Mouse (Mus musculus) intestine, embryonic 15.5 days (tissue): ENCODE results near the gene Mrps33. TPM values are rescaled to one million over a fixed set of nuclear protein-coding genes. Genes with fewer than 3 reads are reported as not detected.

Experiments used
- ATAC-seq: fragments of 200-750 bp; cut with Nextera tagmentation; 2 replicates; pipeline ENCODE4 v1.8.0; 2017; ENCODE audit warnings: moderate TSS enrichment, moderate library complexity
- H3K27ac ChIP-seq: fragments of 300-500 bp; sonication (generic); 2 replicates; pipeline ENCODE4 v1.5.1; 2015; ENCODE audit warnings: mild to moderate bottlenecking, inconsistent platforms
- H3K27me3 ChIP-seq: fragments of 300-500 bp; sonication (generic); replicated peaks from 2 replicates; pipeline ENCODE4 v1.6.1; 2015; ENCODE audit warnings: inconsistent platforms
- H3K36me3 ChIP-seq: fragments of 300-500 bp; sonication (generic); 2 replicates; pipeline ENCODE4 v1.6.1; 2015; ENCODE audit warnings: inconsistent platforms
- H3K4me1 ChIP-seq: fragments of 300-500 bp; sonication (generic); replicated peaks from 2 replicates; pipeline ENCODE4 v1.6.1; 2015; ENCODE audit warnings: inconsistent platforms
- H3K4me2 ChIP-seq: fragments of 300-500 bp; sonication (generic); replicated peaks from 2 replicates; pipeline ENCODE4 v1.6.1; 2015; ENCODE audit warnings: mild to moderate bottlenecking, inconsistent platforms
- H3K4me3 ChIP-seq: fragments of 300-500 bp; sonication (generic); replicated peaks from 2 replicates; pipeline ENCODE4 v1.5.1; 2015; ENCODE audit warnings: inconsistent platforms
- H3K9ac ChIP-seq: fragments of 300-500 bp; sonication (generic); 2 replicates; pipeline ENCODE4 v1.6.1; 2015; ENCODE audit warnings: inconsistent platforms
- H3K9me3 ChIP-seq: fragments of 300-500 bp; sonication (generic); 2 replicates; pipeline ENCODE4 v1.6.1; 2016; ENCODE audit warnings: inconsistent platforms
- WGBS: fragments of 180-500 bp; shearing (Covaris S2); methylation state at CpG from one replicate; pipeline ENCODE4 v1.1.7; 2015; 5-methylcytosine and 5-hydroxymethylcytosine counted together
- polyA plus RNA-seq: library from polyadenylated mRNA; unstranded; fragments of >200 nt; fragmentation: Nextera tagmentation; extraction: Ambion mirVana; gene quantifications from 2 replicates; pipeline ENCODE4 v1.2.1, GENCODE M21; 2015

The Mrps33 gene
- polyA plus RNA-seq, 1 experiment from 2014 or later: 192 TPM

DNA sequence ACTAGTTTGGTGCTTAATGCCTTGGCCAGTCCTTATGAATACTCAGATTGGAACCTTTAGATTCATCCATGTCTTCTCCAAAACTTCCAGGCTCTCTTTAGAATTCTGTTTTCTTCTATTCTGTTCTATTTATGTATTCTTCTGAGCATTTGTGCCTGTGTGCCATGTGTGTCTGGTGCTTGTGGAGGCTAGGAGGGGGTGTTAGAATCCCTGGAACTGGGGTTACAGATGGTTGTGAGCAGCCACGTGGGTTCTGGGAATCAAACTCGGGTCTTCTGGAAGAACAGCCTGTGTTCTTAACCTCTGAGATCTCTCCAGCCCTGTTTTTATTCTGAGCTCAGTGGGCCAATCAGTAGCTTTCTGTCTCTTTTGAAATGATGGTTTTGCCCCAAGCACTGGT, 13.7 kb downstream of the Mrps33 start:
- no peak overlapping the region for H3K4me2 ChIP-seq
- H3K27ac ChIP-seq: no peak overlapping the region
- no peak overlapping the region for H3K9ac ChIP-seq
- 67% methylated on average over 2 of the region's 2 CpGs for WGBS
- ATAC-seq: no peak
- H3K36me3 ChIP-seq: peaks cover 4% of the 10 kb centered on the region; the same call in 1 of the 2 replicates
- no peaks in the 10 kb centered on the region for H3K9me3 ChIP-seq
- no peak overlapping the region for H3K4me3 ChIP-seq
- H3K27me3 ChIP-seq: no peaks in the 10 kb centered on the region
- no peaks in the 10 kb centered on the region for H3K4me1 ChIP-seq

DNA sequence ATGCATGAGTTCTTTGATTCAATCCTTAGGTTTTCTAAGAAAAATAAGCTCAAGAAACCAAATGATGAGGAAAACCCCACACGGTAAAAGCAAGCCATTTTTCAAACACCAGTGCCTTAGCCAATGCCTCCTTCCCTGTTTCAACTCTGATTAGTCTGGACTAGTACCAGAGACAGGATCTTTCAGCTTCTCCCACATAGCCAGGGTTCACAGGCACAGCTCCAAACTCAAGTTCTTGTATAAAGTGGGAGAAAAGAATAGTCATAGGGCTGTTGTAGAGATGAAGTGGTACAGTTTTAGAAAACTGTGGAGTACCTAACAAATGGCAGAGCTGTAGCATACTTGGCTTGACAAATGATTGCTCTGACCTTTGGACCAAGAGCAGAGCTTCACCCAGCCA, 14.6 kb downstream of the Mrps33 start:
- Histone ChIP-seq H3K4me3 (no peak overlapping the region), H3K4me2 (no peak overlapping the region), H3K36me3 (peaks cover 4% of the 10 kb centered on the region; the same call in 1 of the 2 replicates), H3K27ac (no peak overlapping the region), H3K27me3 (no peaks in the 10 kb centered on the region), H3K9me3 (no peaks in the 10 kb centered on the region), H3K4me1 (no peaks in the 10 kb centered on the region), H3K9ac (no peak overlapping the region)
- ATAC-seq: no peak
- WGBS: 79% methylated on average over 1 of the region's 1 CpGs

DNA sequence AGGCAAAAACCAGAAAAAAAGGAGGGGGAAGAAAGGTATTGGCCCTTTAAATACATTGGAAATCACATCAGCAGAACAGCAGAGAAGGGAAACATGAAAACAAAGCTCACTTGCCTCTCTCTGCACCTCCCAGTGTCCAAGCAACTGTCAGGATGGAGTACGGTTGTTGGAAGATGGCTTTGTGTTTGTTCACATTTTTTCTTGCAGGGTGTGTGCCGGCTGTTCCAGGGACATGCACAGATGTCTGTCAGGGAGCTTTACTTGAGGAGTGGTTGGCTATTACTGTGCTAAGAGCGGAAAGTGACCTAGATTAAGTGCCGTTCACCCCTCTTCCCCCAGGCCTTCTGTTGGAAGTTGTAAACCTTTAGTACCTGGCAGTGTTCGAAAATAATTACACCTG, 19.0 kb downstream of the Mrps33 start:
- H3K27me3 ChIP-seq: no peaks in the 10 kb centered on the region
- no peaks in the 10 kb centered on the region for H3K4me1 ChIP-seq
- H3K9me3 ChIP-seq: no peaks in the 10 kb centered on the region
- WGBS: 38% methylated on average over 5 of the region's 5 CpGs
- ATAC-seq: no peak
- H3K9ac ChIP-seq: no peak overlapping the region
- no peak overlapping the region for H3K4me3 ChIP-seq
- H3K36me3 ChIP-seq: no peaks in the 10 kb centered on the region
- H3K4me2 ChIP-seq: no peak overlapping the region
- H3K27ac ChIP-seq: no peak overlapping the region

DNA sequence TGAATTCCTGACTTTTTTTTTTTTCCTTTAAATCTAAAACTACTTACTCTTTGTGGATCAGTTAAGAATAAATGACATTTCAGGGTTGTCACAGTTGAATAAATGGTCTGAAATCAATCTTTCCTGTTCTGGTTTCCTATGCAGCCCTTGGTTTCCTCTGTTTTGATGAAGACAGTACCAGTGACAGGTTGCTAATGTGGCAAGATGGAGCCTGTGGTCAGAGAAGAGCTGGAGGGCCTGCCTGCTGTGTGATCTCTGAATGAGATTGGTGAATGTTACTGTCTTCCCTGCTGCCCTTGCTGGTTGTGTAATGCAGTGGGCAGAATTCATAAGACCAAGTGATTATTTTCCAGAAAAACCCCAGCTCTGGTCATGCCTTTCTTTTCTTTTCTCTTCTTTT, 22.4 kb downstream of the Mrps33 start:
- H3K27ac ChIP-seq: no peak overlapping the region
- H3K9ac ChIP-seq: no peak overlapping the region
- no peaks in the 10 kb centered on the region for H3K27me3 ChIP-seq
- H3K4me3 ChIP-seq: no peak overlapping the region
- H3K4me2 ChIP-seq: no peak overlapping the region
- no peaks in the 10 kb centered on the region for H3K4me1 ChIP-seq
- no peaks in the 10 kb centered on the region for H3K36me3 ChIP-seq
- ATAC-seq: no peak
- no peaks in the 10 kb centered on the region for H3K9me3 ChIP-seq

DNA sequence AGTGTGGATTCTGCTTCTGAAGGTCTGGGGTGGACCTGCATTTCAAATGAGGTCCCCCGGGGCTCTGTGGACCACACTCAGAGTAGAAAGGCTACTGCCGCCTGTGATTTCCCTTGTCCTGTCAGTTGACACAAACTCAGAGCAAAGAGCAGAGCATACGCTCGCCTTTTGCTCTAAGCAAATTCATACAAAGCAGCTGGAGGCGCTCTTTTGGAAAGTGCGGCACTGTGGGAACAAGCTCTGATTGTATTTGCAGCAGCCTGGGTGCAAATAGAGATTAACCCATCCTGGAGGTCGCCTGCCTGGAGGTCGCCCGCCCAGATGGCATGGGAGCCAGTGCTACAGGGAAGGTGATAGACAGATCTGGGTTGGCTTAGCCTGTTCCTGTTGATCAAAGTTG, 23.0 kb downstream of the Mrps33 start:
- Histone ChIP-seq H3K36me3 (no peaks in the 10 kb centered on the region), H3K27me3 (no peaks in the 10 kb centered on the region), H3K9ac (no peak overlapping the region), H3K4me1 (no peaks in the 10 kb centered on the region), H3K4me3 (no peak overlapping the region), H3K9me3 (no peaks in the 10 kb centered on the region), H3K4me2 (no peak overlapping the region), H3K27ac (no peak overlapping the region)
- 15% methylated on average over 9 of the region's 9 CpGs for WGBS
- ATAC-seq: no peak

DNA sequence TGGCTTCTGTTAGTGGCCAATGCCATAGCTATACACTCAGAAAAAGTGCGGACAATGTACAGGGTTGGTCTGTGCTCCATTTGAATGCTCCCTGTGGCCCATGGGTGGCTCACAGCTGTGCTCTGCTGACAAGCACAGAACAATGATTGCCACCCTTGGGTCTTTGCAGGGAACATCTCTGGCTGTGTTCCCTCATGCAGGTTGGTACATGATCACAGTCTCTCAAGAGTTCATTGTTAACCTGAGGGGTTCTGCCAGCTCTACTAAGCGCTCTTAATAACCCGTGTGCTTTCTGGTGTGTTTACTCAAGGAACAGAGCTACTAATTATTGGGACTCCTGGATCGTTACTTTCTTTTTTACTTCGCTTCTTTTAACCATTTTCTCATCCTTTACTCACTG, 24.8 kb downstream of the Mrps33 start:
- H3K4me1 ChIP-seq: peaks cover 13% of the 10 kb centered on the region
- ATAC-seq: no peak
- no peak overlapping the region for H3K9ac ChIP-seq
- H3K27ac ChIP-seq: no peak overlapping the region
- no peak overlapping the region for H3K4me2 ChIP-seq
- no peaks in the 10 kb centered on the region for H3K27me3 ChIP-seq
- no peaks in the 10 kb centered on the region for H3K9me3 ChIP-seq
- WGBS: 63% methylated on average over 5 of the region's 5 CpGs
- H3K36me3 ChIP-seq: no peaks in the 10 kb centered on the region
- H3K4me3 ChIP-seq: no peak overlapping the region

DNA sequence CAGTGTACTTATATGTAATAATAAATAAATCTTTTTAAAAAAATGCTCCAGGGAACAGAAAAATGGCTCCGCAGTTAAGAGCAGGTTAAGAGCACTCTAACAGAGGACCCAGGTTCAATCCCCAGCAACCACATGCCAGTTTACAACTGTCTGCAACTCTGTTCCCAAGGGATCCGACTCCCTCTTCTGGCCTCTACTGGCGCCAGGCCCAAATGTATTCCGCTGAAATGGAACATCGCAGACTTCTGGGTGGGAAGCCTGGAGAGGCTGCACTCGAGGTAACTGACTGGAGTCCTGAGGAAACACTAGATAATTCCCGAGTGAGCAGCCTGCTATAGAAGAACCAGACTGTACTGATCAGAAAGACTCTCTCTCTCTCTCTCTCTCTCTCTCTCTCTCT, 27.3 kb downstream of the Mrps33 start:
- H3K4me1 ChIP-seq: peaks cover 16% of the 10 kb centered on the region
- no peak overlapping the region for H3K4me2 ChIP-seq
- no peaks in the 10 kb centered on the region for H3K9me3 ChIP-seq
- ATAC-seq: no peak
- no peaks in the 10 kb centered on the region for H3K36me3 ChIP-seq
- H3K9ac ChIP-seq: no peak overlapping the region
- H3K27ac ChIP-seq: no peak overlapping the region
- 71% methylated on average over 7 of the region's 7 CpGs for WGBS
- no peaks in the 10 kb centered on the region for H3K27me3 ChIP-seq
- H3K4me3 ChIP-seq: no peak overlapping the region

DNA sequence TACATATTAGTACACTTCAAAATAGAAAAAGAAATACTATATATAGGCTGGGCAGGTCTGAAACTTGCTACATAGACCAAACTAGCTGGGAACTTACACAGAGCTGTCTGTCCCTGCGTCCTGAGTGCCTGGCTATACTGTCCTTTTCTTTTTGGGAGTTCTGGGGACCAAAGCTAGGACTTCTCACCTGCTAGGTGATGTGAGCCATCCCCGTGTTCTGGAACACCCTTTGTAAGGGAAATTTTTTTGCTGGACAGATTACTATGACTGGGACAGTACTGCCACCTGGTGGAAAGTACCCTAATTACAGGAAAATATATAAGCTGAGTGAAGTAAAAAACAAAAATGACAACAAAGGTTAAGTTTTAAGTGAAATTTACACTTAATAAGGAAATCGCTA, 28.2 kb downstream of the Mrps33 start:
- Histone ChIP-seq H3K27ac (no peak overlapping the region), H3K36me3 (no peaks in the 10 kb centered on the region), H3K9me3 (no peaks in the 10 kb centered on the region), H3K9ac (no peak overlapping the region), H3K27me3 (no peaks in the 10 kb centered on the region), H3K4me3 (no peak overlapping the region), H3K4me2 (no peak overlapping the region), H3K4me1 (peaks cover 16% of the 10 kb centered on the region)
- no peak for ATAC-seq
- WGBS: 32% methylated on average over 3 of the region's 3 CpGs

DNA sequence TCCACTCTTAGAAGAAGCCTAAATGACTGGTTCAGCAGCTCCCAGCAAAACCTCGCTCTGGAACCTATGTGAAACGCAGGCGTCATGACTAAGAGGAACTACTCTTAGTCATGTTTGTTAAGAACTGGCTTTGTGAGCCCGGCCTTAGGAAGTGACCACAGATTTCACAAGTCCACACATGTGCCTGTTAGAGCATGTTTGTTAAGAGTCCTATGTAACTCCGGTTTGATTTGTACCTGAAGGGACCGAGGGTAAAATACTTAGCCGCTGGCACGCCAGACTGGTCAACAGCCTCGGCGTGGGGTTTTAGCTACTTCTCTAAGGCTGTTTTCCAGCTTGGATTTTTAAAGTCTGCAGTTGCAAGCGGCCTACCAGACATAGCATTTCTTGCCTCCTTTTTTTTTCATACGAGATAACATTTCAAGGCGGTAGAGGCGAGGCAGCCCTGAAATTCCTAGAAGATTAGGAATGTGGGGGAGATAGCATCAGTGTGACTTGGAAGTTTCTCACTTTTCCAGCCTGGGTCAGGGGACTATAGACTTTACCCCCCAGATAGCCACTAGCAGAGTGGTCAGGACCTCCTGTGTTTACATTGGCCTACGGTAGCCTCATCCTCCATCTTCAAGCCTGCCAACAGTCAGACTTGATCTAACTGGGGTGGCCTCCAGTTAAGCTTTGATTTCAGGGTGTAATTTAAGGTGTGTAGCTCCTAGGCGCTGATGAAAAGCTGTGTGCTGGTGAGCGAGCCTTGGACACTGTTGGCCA, 28.8 kb downstream of the Mrps33 start:
- 40% methylated on average over 17 of the region's 17 CpGs for WGBS
- Histone ChIP-seq H3K36me3 (no peaks in the 10 kb centered on the region), H3K4me3 (no peak overlapping the region), H3K27ac (peak overlapping the region; percentile 76; the same call in 1 of the 2 replicates), H3K4me1 (peaks cover 16% of the 10 kb centered on the region), H3K9me3 (no peaks in the 10 kb centered on the region), H3K27me3 (no peaks in the 10 kb centered on the region), H3K4me2 (peak overlapping the region; percentile 63), H3K9ac (no peak overlapping the region)
- peak; percentile 31 for ATAC-seq

DNA sequence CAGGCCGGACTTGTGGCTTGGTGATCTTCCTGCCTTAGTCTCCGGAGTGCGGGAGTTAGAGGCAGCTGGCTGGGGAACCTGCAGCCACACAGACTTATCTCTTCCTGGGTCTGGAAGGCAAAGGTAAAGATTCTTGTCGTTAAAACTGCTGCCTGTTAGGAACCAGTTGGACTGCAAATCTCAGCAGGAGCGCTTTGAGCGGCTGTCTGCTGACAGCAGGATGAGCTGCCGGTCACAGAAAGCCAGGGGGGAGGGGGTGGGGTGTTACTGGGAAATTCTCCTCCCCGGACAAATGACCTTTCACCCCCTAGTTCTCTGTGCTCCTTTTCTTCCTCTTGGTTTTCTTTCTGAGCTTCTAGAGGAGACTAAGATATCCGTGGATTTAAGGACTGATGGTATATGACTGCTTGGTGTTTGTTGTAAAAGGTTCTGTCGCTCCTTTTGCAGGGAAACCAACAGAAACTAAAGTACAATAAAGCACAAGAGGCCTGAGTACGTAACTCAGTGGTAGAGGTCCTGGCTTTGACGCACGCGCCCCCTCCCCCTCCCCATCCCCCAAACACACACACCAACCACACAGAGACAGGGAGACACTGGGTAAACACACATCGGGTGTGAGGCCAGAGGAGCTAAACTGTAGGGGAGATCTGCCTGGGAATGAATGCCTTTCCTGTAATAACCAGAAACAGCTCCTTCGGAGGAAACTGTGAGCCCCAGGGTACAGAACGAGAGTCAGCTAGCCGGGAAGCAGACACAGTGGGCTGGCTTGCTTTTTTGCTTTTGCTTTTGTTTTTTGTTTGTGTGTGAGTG, 29.7 kb downstream of the Mrps33 start:
- peaks cover 16% of the 10 kb centered on the region for H3K4me1 ChIP-seq
- 3% methylated on average over 18 of the region's 18 CpGs for WGBS
- no peaks in the 10 kb centered on the region for H3K27me3 ChIP-seq
- H3K36me3 ChIP-seq: no peaks in the 10 kb centered on the region
- H3K9ac ChIP-seq: peak overlapping the region; percentile 1; the same call in 1 of the 2 replicates
- peak overlapping the region; percentile 76 for H3K27ac ChIP-seq
- peak overlapping the region; percentile 63 for H3K4me2 ChIP-seq
- peak; percentile 77 for ATAC-seq
- no peaks in the 10 kb centered on the region for H3K9me3 ChIP-seq
- H3K4me3 ChIP-seq: peak overlapping the region; percentile 22

DNA sequence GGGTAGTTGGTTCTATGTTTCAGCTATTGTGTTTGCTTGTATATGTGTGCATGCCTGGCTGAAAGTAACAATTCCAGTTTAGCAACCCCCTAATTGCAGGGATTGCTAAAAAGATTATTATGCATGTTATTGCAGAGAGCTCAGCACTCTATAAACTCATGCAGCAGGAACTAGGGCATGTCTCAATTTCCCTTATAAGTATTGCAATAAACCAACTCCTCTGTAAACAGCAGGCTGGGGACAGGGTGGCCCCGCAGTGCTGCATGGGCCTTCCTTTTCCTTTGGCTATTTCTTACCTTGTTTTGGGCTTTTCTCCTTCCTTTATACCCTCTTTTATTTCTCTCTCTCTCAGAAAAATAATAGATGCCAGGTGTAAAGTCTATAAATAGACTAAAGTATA, 32.3 kb downstream of the Mrps33 start:
- 59% methylated on average over 1 of the region's 1 CpGs for WGBS
- H3K9ac ChIP-seq: no peak overlapping the region
- H3K9me3 ChIP-seq: no peaks in the 10 kb centered on the region
- no peak overlapping the region for H3K4me3 ChIP-seq
- H3K27ac ChIP-seq: no peak overlapping the region
- ATAC-seq: no peak
- H3K4me1 ChIP-seq: peaks cover 16% of the 10 kb centered on the region
- no peaks in the 10 kb centered on the region for H3K36me3 ChIP-seq
- no peak overlapping the region for H3K4me2 ChIP-seq
- no peaks in the 10 kb centered on the region for H3K27me3 ChIP-seq

DNA sequence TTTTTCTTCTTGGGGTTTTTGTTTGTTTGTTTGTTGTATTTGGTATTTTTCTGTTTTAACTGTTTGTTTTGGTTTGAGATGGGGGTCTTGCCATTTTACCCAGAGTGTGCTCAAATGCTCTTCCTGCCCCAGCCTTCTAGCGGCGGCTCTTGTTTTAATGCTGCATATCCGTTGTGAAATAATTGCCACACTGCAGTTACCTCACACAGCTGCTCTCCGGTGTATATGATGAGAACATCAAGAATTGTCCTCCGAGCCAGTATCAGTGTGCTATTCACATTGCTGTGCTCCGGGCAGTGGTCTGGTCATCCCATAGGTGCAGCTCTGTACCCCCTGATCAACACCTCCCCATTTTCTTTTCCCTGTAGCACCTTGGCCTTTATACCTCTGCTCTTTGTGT, 34.5 kb downstream of the Mrps33 start:
- H3K27ac ChIP-seq: no peak overlapping the region

More for the DNA sequence above, 34.5 kb downstream of the Mrps33 start:
- WGBS: 89% methylated on average over 6 of the region's 6 CpGs
- Histone ChIP-seq H3K9ac (no peak overlapping the region), H3K4me1 (peaks cover 6% of the 10 kb centered on the region; the same call in 1 of the 2 replicates), H3K27me3 (no peaks in the 10 kb centered on the region), H3K36me3 (no peaks in the 10 kb centered on the region), H3K9me3 (no peaks in the 10 kb centered on the region), H3K4me3 (no peak overlapping the region), H3K4me2 (no peak overlapping the region)
- no peak for ATAC-seq
